Mouse (Mus musculus) megakaryocyte, embryonic 14.5 days (primary cell): ENCODE results near the gene Tuba8.

Source experiments
- FLI1 ChIP-seq: IDR thresholded peaks from 2 replicates; pipeline ENCODE4 v1.6.1; 2012; ENCODE audit warnings: low read length, inconsistent platforms, mixed read lengths
- GATA1 ChIP-seq: IDR thresholded peaks from 3 replicates; pipeline ENCODE4 v1.6.1; 2012; ENCODE audit warnings: mixed read lengths, low read length, inconsistent platforms, borderline replicate concordance

GRCm38 (mm10) chr6:121246037-121246361 lies 35.5 kb downstream of the Tuba8 start:
- TF ChIP-seq GATA1: no peak
- no peak for TF ChIP-seq FLI1
